Mouse (Mus musculus) heart, embryonic 12.5 days (tissue): ENCODE measurements around the gene Man2a1. TPM values are rescaled to one million over a fixed set of nuclear protein-coding genes. Genes with fewer than 3 reads are reported as not detected.
"Not testable (repeated sequence)": the region's sequence is repeated elsewhere in the genome, so short reads cannot be mapped to it uniquely, and the experiment has no call there.

ENCODE experiments used
- ATAC-seq: fragments of 200-750 bp; cut with Nextera tagmentation; 2 replicates; pipeline ENCODE4 v1.8.0; 2017; ENCODE audit warnings: moderate TSS enrichment, moderate library complexity; ENCODE audit not compliant: insufficient number of reproducible peaks, low FRiP score
- H3K27ac ChIP-seq: fragments of 300-500 bp; sonication (generic); 2 replicates; pipeline ENCODE4 v1.5.1; 2016; ENCODE audit warnings: mild to moderate bottlenecking, moderate library complexity; ENCODE audit not compliant: poor library complexity, severe bottlenecking
- H3K27me3 ChIP-seq: fragments of 300-500 bp; sonication (generic); replicated peaks from 2 replicates; pipeline ENCODE4 v1.6.1; 2016; ENCODE audit warnings: mild to moderate bottlenecking, moderate library complexity
- H3K36me3 ChIP-seq: fragments of 300-500 bp; sonication (generic); 2 replicates; pipeline ENCODE4 v1.6.1; 2016; ENCODE audit warnings: mild to moderate bottlenecking, moderate library complexity
- H3K4me1 ChIP-seq: fragments of 300-500 bp; sonication (generic); replicated peaks from 2 replicates; pipeline ENCODE4 v1.6.1; 2016; ENCODE audit warnings: mild to moderate bottlenecking
- H3K4me2 ChIP-seq: fragments of 300-500 bp; sonication (generic); 2 replicates; pipeline ENCODE4 v1.6.1; 2016; ENCODE audit warnings: mild to moderate bottlenecking, moderate library complexity
- H3K4me3 ChIP-seq: fragments of 300-500 bp; sonication (generic); 2 replicates; pipeline ENCODE4 v1.5.1; 2016; ENCODE audit warnings: mild to moderate bottlenecking
- H3K9ac ChIP-seq: fragments of 300-500 bp; sonication (generic); 2 replicates; pipeline ENCODE4 v1.6.1; 2016; ENCODE audit warnings: mild to moderate bottlenecking, moderate library complexity
- H3K9me3 ChIP-seq: fragments of 300-500 bp; sonication (generic); replicated peaks from 2 replicates; pipeline ENCODE4 v1.6.1; 2016; ENCODE audit warnings: mild to moderate bottlenecking, moderate library complexity
- WGBS: fragments of 180-500 bp; shearing (Covaris S2); methylation state at CpG from one replicate; pipeline ENCODE4 v1.1.7; 2016; 5-methylcytosine and 5-hydroxymethylcytosine counted together
- polyA plus RNA-seq: library from polyadenylated mRNA; unstranded; fragments of >200 nt; fragmentation: Nextera tagmentation; extraction: Ambion mirVana; gene quantifications from 2 replicates; pipeline ENCODE4 v1.2.1, GENCODE M21; 2016

Gene Man2a1
- polyA plus RNA-seq, 1 experiment from 2014 or later, result 5.3 TPM

DNA sequence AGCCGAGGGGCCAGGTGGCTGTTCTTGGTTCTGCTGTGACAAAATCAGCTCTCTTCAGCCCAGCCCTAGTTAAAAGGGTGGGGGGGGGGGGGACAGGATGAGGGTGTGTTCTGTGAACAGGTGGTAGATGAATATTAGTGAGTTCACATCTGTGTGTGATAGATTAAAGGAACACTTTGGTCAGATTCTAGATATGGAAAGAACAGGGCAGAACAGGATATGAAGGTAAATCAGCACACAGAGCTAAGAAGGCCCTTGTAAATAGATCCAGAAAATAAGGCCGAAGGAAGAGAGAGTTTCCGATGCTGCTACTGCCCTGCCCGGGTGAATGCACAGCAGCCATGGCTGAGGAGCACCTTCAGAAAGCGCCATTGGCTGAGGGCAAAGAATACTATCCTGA, 154.7 kb downstream of the Man2a1 start:
- Histone ChIP-seq H3K36me3 (peaks cover 6% of the 10 kb centered on the region; the same call in 1 of the 2 replicates), H3K4me3 (no peak overlapping the region), H3K27me3 (no peaks in the 10 kb centered on the region), H3K4me1 (no peaks in the 10 kb centered on the region), H3K9ac (no peak overlapping the region), H3K27ac (no peak overlapping the region), H3K9me3 (no peaks in the 10 kb centered on the region), H3K4me2 (no peak overlapping the region)
- no peak for ATAC-seq
- whole genome bisulfite sequencing, result 81% methylated on average over 5 of the region's 5 CpGs

DNA sequence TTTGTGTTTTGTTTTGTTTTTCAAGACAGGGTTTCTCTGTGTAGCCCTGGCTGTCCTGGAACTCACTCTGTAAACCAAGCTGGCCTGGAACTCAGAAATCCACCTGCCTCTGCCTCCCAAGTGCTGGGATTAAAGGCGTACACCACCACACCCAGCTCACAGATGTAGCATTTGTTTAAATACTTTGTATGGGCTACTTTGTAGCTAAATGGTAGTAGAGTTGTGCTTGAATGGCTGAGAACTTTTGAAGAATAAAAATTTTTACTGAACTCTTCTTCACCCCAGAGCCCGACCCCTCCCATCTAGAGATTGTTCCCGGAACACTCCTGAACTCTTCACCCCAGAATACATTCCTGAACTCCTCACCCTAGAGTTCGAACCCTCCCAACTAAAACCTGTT, 162.1 kb downstream of the Man2a1 start:
- not testable (repeated sequence) for ATAC-seq, H3K9ac ChIP-seq, H3K4me1 ChIP-seq, H3K4me2 ChIP-seq, H3K27me3 ChIP-seq, H3K27ac ChIP-seq, H3K9me3 ChIP-seq, H3K36me3 ChIP-seq, H3K4me3 ChIP-seq
- WGBS, result 49% methylated on average over 4 of the region's 4 CpGs

DNA sequence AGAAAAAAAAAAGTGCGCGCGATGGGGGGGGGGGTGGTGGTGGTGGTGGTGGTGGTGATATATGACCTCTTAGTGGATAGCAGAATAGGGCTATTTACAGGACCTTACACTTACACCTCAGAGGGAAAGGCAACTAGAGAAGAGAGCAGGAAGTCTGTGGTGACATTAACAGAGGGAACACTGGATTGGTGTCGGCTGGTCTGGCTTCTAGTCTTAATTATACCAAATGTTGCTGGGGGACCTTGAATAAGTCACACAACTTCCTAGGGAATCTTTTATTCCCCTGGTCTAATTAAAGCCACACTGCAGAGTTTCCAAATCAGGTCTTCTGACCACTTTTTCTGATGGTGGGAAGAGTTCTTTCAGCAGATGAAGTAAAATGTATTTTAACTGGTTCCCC, 163.0 kb downstream of the Man2a1 start:
- H3K4me2 ChIP-seq, result no peak overlapping the region
- ATAC-seq, result no peak
- H3K9me3 ChIP-seq, result no peaks in the 10 kb centered on the region
- no peak overlapping the region for H3K9ac ChIP-seq
- WGBS, result 85% methylated on average over 4 of the region's 4 CpGs
- no peaks in the 10 kb centered on the region for H3K4me1 ChIP-seq
- no peak overlapping the region for H3K27ac ChIP-seq
- no peak overlapping the region for H3K4me3 ChIP-seq
- no peaks in the 10 kb centered on the region for H3K27me3 ChIP-seq
- H3K36me3 ChIP-seq, result no peaks in the 10 kb centered on the region

DNA sequence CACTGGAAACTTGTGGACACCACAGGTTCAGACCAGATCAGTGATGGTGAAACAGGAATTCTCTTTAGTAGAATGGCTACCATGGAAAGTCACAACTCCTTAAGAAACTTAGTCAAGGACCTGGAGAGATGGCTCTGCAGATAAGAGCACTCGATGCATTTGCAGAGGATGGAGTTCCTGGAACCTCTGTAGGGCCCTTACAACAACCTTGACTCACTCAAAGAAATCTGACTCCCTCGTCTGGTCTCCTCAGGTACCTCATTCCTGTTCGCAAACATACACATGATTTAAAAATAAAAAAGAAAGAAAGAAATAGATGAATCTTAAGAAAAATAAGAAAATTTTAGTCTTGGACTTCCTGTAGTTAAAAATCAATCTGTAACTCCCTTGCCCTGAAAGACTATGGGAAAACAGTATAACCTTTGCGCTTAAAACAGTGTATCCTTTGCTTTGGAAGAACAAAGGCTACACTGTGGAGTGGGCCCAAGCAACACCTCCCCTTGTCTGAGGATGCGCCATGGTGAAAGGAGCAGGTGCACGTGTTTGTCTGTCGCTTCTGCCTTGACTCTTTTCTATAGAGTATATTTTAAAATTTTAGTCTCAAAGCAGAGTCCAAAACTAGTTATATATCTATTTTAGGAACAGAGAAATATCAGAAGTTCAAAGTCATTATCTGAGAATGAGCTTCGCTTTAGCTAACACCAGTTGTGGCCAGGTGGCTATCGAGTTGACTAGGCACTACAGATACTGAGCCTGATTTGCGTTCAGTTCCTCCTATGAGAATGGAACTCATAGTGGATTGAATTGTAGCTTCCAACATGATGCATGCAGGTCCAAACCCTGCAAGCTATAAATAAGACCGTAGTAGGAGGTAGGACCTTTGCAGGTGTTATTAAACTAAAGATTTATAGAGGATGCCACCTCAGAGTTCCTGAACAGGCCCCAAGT, 163.9 kb downstream of the Man2a1 start:
- no peak overlapping the region for H3K27ac ChIP-seq
- WGBS, result 83% methylated on average over 11 of the region's 11 CpGs
- no peak for ATAC-seq
- no peaks in the 10 kb centered on the region for H3K4me1 ChIP-seq
- no peaks in the 10 kb centered on the region for H3K27me3 ChIP-seq
- no peaks in the 10 kb centered on the region for H3K36me3 ChIP-seq
- H3K4me3 ChIP-seq, result no peak overlapping the region
- no peaks in the 10 kb centered on the region for H3K9me3 ChIP-seq
- H3K9ac ChIP-seq, result no peak overlapping the region
- H3K4me2 ChIP-seq, result no peak overlapping the region

DNA sequence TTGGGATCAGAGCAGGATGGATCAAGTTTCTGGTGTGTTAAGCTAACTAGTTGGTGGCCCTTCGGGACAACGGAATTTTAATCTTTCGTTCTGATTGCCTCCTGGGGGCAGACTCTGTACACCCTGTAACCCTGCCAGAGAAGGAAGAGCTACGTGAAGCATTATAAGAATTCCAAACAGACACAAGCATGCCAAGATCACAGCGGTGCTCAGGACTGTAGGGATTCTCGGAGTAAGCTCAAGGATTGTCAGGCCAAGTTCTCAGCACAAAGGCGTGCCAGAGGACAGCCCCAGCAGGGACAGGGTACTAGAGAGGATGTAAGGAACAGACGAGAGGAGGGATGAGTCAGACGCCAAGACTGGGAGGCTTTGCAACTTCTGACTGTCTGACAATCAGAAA, 164.8 kb downstream of the Man2a1 start:
- no peaks in the 10 kb centered on the region for H3K36me3 ChIP-seq
- H3K9ac ChIP-seq, result no peak overlapping the region
- no peaks in the 10 kb centered on the region for H3K27me3 ChIP-seq
- no peak overlapping the region for H3K4me2 ChIP-seq
- H3K4me3 ChIP-seq, result no peak overlapping the region
- H3K27ac ChIP-seq, result no peak overlapping the region
- H3K4me1 ChIP-seq, result no peaks in the 10 kb centered on the region
- ATAC-seq, result no peak
- H3K9me3 ChIP-seq, result no peaks in the 10 kb centered on the region
- WGBS, result 39% methylated on average over 9 of the region's 9 CpGs

DNA sequence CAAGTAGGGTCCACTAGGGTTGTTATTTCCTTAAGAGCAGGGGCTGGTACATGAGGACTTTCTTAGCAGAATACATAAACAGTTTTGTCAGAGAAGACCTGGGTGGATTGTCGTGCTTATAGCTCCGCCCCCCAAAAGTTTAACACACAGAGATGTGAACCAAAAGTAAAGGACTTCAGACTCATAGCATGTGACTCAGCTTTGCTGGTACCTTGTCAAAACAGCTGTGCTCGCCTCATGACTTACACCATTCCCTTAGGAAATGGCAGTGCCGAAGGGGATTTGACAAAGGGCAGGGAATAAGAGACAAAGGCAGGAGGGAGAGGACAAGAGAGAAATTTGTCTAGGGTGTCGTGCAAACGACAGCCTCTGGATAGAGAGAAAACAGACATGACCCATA, 166.0 kb downstream of the Man2a1 start:
- H3K27me3 ChIP-seq, result no peaks in the 10 kb centered on the region
- 61% methylated on average over 6 of the region's 6 CpGs for WGBS

DNA sequence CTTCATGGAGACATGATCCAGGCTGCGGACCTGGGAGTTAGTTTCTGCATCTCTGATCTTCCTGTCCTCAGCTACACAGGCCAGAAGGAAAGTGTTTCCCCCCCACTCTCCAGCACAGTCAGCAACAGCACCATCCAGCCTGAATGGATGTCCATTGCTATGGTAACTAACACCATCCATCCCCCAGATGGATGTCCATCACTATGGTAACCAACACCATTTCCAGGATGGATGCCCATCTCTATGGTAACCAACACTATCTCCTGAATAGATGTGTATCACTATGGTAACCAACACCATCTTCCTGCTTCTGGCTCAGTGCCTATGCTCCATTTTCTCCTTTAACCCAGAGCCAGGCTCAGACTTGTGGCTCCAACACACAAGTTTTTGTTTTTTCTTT, 169.7 kb downstream of the Man2a1 start:
- H3K27ac ChIP-seq, result no peak overlapping the region
- H3K4me3 ChIP-seq, result no peak overlapping the region
- no peak overlapping the region for H3K4me2 ChIP-seq
- H3K4me1 ChIP-seq, result no peaks in the 10 kb centered on the region
- WGBS, result 78% methylated on average over 1 of the region's 1 CpGs
- ATAC-seq, result no peak
- H3K36me3 ChIP-seq, result no peaks in the 10 kb centered on the region
- H3K9ac ChIP-seq, result no peak overlapping the region
- no peaks in the 10 kb centered on the region for H3K27me3 ChIP-seq
- H3K9me3 ChIP-seq, result no peaks in the 10 kb centered on the region

More for the DNA sequence above, 166.0 kb downstream of the Man2a1 start:
- Histone ChIP-seq H3K27ac (no peak overlapping the region), H3K9ac (no peak overlapping the region), H3K4me1 (no peaks in the 10 kb centered on the region), H3K4me3 (no peak overlapping the region), H3K4me2 (no peak overlapping the region), H3K9me3 (no peaks in the 10 kb centered on the region), H3K36me3 (no peaks in the 10 kb centered on the region)
- ATAC-seq, result no peak

DNA sequence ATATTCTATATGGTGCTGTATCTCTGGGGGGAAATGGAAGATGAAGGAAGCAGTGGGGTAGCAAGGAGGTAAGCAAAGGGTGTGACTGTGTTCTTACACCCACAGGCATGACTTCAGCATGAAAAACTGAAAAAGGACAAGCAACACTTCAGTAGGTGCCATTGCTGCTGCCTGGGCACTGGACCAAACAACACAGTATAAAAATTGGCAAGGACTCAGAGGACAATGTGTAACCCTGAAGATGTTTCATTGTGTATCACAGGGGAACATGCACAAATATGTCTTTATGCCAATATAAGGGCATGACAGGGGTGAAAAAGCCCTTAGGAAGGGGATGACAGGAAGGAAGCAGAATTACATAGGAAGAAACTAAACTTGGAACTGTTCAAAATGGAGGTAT, 172.1 kb downstream of the Man2a1 start:
- Histone ChIP-seq H3K4me3 (no peak overlapping the region), H3K4me1 (no peaks in the 10 kb centered on the region), H3K27me3 (no peaks in the 10 kb centered on the region), H3K4me2 (no peak overlapping the region), H3K36me3 (no peaks in the 10 kb centered on the region), H3K9ac (no peak overlapping the region), H3K9me3 (no peaks in the 10 kb centered on the region), H3K27ac (no peak overlapping the region)
- no peak for ATAC-seq

DNA sequence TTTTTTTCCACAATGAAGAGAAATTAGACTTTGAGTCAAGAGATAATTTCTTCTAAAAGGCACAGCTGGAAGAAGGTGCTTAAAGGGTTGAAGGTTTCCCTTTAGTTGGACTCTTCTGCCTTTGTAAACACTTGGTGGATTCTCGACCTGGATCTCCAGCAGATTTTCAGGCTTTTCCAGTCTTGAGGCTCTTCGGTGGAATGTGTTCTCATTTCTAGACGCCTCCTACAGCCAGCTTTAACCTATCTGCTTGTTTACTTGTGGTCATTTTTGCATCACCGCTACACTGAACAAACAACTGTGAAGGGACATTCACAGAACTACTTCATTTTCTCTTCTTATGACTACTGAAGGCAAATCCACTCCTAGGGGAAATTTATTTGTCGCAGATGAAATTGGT, 173.7 kb downstream of the Man2a1 start:
- H3K4me1 ChIP-seq, result no peaks in the 10 kb centered on the region
- no peaks in the 10 kb centered on the region for H3K27me3 ChIP-seq
- ATAC-seq, result no peak
- H3K36me3 ChIP-seq, result no peaks in the 10 kb centered on the region
- no peaks in the 10 kb centered on the region for H3K9me3 ChIP-seq
- H3K27ac ChIP-seq, result no peak overlapping the region
- 85% methylated on average over 5 of the region's 5 CpGs for WGBS
- H3K4me2 ChIP-seq, result no peak overlapping the region
- H3K4me3 ChIP-seq, result no peak overlapping the region
- no peak overlapping the region for H3K9ac ChIP-seq

DNA sequence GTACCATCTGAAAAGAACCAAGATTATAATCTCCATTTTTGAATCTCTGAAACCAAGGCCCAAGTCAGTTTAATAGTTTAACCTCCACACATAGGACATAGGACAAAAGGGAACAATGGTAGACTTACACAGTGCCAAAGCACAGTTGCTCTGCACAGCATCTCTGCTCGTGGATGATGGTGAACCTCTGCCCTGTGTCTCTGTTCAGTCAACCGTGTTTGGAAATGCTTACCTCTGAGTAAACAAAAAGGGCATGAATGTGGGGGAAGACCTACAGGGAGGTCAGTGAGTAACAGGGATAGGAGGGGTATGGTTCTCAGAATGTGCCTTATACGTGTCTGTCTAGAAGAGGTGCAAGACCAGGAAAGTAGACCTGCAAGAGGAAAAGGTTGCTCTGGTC, 177.8 kb downstream of the Man2a1 start:
- Histone ChIP-seq H3K27me3 (no peaks in the 10 kb centered on the region), H3K27ac (no peak overlapping the region), H3K36me3 (no peaks in the 10 kb centered on the region), H3K4me1 (no peaks in the 10 kb centered on the region), H3K4me2 (no peak overlapping the region), H3K9ac (no peak overlapping the region), H3K9me3 (no peaks in the 10 kb centered on the region), H3K4me3 (no peak overlapping the region)
- no peak for ATAC-seq
- WGBS, result 75% methylated on average over 3 of the region's 3 CpGs

DNA sequence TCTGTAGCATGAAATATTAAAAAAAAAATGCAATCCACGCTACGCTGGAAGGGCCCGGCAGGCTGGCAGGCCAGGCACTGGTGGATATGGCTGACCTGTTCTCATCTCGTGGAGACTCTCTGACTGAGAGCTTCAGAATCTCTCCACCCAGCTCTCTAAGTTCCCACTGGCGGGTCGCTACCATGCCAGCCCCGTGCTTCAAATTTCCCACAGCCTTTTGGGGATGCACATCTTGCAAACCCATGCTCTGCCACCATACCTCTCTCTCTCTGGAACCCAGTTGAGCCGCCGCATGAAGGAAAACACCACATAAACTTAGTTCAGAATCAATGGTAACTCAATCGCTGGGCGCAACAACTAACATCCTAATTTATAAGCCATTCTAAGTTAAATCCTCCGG, 178.2 kb downstream of the Man2a1 start:
- H3K9ac ChIP-seq, result no peak overlapping the region
- no peaks in the 10 kb centered on the region for H3K4me1 ChIP-seq
- no peak overlapping the region for H3K4me3 ChIP-seq
- ATAC-seq, result no peak
- no peaks in the 10 kb centered on the region for H3K36me3 ChIP-seq
- H3K27ac ChIP-seq, result no peak overlapping the region
- H3K9me3 ChIP-seq, result no peaks in the 10 kb centered on the region
- no peaks in the 10 kb centered on the region; the same call in 1 of the 2 replicates for H3K27me3 ChIP-seq
- H3K4me2 ChIP-seq, result no peak overlapping the region
- 92% methylated on average over 12 of the region's 12 CpGs for WGBS
